Mouse (Mus musculus) T-helper 17 cell (primary cell): ENCODE data around the gene Slc9a9.

ENCODE experiments used
- in situ Hi-C, 2 experiments: fragments of 300-600 bp; cut with MboI, MseI; formaldehyde crosslinking; loops; 1 replicate in 1 of 2; 2 replicates in 1 of 2; pipeline ENCODE4 v1.15.1; 2025; ENCODE audit warnings: high pct_unique_total_duplicates in 2 of 2

The Slc9a9 gene

DNA sequence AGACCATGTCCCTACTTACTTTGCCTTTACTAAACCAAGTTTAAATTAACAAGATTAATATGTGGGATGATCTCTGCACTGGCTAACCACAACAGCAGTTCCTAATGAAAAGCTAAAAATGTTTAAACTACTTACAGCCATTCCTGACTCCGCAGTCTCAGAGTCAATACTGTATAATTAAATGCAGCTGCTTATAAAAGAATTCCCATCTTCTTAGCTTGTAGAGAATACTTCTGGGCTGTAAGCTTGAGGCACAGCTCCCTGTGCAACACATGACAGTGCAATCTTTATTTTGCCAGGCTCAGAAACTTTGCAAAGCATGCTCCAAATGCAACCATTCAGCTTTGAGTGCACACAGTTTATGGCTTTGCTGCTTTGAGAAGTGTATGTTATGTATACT lies 456.0 kb downstream of the Slc9a9 start:
- in situ Hi-C loops: no loop called here

DNA sequence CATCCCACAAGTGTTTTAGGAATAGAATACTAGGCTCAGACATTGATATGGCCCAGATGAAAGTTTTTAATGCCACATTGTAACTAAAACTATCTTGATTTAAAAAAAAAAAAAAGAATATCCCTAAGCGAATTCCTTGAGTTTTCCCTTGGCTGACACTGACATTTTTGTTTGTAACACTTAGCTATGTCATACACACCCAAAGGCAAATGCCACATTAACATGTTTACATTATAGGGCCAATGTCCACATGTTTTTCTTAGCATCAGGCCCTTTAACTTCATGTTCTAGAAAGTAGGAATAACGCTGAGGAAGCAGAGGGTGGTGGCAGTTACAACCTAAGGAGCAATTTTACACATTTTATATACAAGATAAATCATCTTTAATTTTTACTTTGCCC lies 458.1 kb downstream of the Slc9a9 start:
- in situ Hi-C loops: no loop called here

DNA sequence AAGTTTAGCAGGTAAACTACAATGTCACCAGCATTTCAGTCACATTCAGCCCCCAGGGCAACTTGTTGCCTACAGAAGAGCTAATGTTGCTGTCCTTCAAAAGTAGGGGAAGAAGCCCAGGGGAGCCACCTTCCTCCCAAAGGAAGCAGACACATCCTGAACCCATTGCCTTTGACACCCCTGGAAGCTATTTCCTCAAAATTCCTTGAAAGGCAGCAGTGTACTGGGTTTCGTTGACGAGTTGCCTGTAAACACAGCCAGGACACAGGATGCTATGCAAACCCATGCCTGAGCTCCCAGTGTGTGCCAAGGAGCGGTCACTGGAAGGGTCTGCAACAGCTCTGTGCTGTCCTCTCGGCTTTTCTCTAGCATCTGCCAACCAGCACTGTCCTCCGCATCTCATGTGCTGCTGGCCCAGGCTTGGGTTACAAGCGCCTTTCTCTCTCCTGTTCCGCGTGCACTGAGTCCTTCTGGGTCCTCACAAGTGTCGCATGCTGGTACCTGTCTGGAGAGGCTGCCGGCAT lies 479.6 kb downstream of the Slc9a9 start:
- in situ Hi-C loops: no loop called here

DNA sequence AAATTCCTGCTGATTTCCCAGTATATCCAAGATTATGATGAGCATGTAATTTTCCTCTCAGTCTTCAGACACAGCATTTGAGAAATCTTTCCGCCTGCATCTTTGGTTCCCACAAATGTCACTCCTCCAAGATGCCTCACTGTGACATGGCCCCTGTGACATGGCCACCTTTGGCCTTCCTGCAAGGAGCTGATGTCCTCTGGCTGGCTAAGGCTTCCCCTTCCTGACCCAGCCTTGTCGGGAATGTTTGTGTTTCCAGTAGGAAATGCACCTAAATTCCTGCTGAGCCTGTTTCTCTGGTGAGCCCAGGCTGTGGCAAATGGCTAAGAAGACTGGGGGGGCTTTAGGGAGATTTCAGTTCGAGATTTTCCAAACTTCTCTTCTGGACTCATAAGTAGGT lies 480.4 kb downstream of the Slc9a9 start:
- in situ Hi-C loops: loop anchor here (5.0 to 10.0 kb wide), 2 partner anchors 257 to 1935 kb away; partner anchors contain the start of gene Chst2 (in 1 of the 2)

DNA sequence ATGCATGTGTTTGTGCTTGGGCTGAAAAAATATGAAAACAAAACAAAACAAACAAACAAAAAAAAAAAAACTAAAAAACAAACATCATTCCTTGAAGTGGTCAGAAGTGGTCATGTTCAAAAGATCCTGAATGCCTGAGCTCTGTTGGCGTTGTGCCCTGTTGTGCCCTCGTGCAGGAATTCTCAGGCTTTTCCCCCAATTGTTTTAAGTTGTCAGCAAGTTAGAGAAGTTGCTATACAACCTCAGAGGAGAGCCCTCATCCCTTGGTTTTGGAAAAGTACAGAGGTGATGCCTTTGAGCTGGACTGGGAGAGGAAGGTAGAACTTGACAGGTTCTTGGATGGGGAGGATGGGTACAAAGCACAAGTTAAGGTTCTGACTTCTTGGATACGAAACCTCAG lies 480.9 kb downstream of the Slc9a9 start:
- in situ Hi-C loops: loop anchor here (5.0 to 10.0 kb wide), 2 partner anchors 257 to 1934 kb away; partner anchors contain the start of gene Chst2 (in 1 of the 2)

DNA sequence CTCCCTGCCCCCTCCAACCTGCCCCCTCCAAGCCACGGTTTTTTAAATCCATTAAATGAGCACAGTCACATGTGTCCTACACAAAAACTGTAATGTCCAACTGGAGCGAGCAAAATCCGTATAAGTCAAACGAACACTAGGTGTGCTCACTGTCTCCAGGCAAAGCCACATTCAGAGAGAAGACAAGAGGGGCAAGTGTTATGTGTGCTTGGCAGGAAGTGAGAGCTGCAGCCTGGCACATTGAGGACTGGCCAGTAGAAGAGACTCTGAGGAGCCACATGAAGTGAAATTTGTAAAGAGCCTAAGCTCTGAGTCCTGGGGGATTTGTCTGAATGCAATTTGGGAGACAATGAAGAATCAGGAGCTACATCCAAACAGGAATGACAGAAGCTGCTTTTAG lies 481.3 kb downstream of the Slc9a9 start:
- in situ Hi-C loops: loop anchor here (5.0 to 10.0 kb wide), 2 partner anchors 256 to 1934 kb away; partner anchors contain the start of gene Chst2 (in 1 of the 2)

DNA sequence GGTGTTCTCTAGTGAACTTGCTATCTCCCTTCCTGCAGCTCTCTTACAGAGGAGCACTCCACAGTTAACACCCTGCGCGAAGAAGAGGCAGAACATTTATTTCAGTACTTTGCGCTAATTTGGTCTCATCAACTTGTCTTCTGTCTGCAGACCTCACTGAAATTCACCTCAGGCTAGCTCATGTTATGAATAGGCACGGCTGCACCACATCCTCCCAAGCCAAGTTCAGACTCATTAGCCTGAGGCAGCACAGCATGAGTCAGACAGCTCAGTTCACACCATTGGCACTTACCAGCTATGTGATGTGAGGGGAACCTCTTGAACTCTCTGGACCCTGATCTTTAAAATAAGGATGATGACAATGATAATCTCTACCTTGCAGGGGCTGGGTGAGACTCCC lies 482.0 kb downstream of the Slc9a9 start:
- in situ Hi-C loops: loop anchor here (5.0 to 10.0 kb wide), 2 partner anchors 256 to 1933 kb away; partner anchors contain the start of gene Chst2 (in 1 of the 2)

DNA sequence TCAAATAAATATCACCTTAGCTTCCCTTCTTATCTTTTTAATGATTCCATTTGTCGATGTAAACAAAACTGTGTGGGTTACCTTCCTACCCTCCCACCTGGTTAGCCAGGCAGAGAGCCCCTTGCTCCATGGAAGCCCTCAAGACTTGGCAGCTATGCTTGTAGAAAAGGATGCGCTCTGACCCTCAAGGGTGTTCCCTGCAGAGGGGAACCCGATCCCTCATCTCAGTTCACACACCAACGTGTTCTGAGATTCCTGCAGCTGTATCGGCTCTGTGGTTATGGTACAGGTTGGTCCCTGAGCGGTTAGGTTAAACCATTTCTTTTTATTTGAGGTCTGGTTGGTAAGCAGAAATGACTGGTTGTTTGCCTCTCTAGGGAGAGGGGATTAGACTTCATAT lies 484.3 kb downstream of the Slc9a9 start:
- in situ Hi-C loops: loop anchor here (5.0 to 10.0 kb wide), 2 partner anchors 253 to 1931 kb away; partner anchors contain the start of gene Chst2 (in 1 of the 2)

DNA sequence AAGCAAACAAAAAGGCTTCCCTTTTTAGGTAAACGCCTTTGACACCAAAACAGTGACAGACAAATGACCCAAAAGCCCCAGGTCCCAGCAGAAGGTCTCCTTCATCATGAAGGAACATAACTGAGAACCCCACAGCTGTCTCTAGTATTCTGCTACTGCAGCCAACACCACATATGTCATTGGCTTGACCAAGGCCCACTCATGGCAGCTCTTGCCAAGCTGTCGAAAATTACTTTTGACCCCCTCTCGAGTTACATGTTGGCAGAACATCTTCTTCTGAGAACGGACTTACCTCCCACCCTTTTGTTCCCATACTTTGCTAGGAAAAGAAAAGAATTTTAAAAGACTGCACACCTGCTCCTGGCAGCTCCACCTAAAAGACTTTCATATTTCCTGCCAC lies 488.2 kb downstream of the Slc9a9 start:
- in situ Hi-C loops: loop anchor here in 1 of 2 experiments (10.0 kb wide), 1 partner anchor 1927 kb away; no protein-coding TSS in a partner anchor

DNA sequence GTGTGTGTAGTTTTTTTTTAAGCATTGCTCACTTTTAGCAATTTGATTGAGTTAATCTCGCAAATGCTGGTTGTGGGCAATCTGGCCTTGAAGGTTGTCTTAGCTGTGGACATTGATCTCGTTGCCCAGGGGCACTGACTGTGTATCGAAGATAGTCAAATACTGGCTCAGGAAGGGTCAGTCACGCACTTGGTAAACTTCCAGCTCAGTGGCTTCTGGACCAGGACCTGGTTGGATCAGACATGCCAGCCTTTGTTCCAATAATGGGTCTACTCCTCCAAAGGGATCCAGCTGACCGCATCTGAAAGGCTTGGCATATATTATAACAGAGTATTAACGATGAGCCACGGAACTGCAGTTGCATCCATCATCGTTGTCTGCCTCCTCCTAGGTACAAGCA lies 489.2 kb downstream of the Slc9a9 start:
- in situ Hi-C loops: loop anchor here in 1 of 2 experiments (10.0 kb wide), 1 partner anchor 1926 kb away; no protein-coding TSS in a partner anchor

DNA sequence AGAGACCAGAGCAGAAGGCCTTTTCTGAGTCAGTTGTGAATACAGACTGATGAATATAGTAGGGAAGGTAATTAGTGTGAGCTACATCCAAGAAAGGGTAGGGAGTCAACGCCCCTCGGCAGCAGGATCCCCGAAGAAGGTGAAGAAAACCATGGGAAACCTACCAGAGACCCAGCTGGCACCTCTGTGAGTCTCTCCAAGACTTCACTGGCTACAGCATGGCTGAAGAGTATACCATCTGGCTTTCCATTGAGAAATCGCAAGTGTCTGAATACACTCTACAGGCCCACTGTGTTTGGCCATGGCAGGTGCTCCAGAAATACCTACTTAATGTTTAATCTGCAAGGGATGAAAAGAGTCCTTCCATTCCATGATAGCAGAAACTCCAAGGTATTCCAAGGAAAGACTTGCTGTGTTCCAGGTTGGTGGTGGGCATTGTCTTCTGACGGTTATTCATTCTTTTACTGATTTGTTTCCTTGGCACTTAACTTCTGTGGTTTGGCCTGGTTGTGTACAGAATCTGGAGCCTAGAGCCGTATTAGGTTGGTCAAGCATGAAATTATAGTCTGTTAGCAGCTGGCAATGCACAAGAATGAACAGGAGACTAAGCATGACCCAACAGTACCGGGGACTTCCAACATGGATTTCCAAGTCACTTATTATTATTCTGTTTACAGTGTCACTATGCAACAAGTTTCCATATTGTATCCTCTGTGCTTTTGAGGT lies 491.0 kb downstream of the Slc9a9 start:
- in situ Hi-C loops: no loop called here

DNA sequence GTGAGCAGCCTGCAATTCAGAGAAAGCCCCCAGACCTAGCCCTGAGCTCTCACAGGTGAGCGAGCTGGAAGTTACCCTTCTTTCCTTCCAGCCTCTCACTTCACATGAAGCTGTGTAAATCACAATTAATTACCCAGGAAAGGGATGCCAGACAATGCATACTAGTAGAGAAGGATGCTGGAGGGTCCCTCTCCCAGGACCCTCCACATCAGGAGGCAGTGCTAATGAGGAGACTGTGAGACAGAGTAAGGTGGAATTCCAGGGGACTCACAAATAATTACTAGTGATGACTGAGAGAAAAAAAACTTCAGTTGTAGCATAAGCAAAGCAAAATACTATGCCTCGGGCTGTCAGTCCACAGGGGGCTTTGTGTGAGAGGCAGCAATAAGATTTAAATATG lies 492.0 kb downstream of the Slc9a9 start:
- in situ Hi-C loops: no loop called here

DNA sequence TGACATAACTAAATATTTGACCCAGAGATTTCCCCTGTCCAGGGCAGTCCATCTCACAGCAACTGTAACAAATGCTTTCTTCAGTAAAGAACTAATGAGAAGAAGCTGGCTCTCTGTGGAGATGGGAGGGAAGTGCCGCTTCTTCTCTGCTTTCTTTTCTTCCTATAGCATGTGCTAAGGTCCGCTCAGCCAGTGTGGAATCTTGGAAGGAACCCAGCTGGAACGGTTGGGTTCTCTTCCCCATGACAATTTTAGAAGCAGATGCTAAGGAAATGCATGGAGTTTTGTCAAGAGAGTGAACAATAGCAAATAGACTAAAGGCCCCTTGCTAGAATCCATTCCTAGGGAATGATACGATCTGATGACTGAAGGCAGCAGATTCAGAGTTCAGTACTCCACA lies 496.5 kb downstream of the Slc9a9 start:
- in situ Hi-C loops: no loop called here

DNA sequence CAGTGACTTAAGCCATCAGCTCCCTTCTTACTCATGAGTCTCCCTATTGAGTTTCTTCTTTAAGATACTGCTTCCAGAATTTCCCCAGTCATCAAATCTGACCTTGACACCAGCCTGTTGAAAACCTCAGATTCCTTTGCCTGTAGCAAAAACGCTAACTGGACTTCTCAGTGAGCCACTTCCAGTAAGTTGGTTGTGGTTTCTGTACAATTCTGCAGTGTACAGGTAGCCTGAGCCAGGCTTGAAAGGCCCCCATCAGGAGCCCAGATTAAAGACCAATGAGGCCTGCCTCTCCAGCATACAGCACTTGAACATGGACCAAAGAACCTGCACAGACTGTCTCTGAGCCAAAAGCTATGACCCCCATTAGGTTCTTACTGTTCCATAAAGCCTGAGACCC lies 498.1 kb downstream of the Slc9a9 start:
- in situ Hi-C loops: no loop called here

DNA sequence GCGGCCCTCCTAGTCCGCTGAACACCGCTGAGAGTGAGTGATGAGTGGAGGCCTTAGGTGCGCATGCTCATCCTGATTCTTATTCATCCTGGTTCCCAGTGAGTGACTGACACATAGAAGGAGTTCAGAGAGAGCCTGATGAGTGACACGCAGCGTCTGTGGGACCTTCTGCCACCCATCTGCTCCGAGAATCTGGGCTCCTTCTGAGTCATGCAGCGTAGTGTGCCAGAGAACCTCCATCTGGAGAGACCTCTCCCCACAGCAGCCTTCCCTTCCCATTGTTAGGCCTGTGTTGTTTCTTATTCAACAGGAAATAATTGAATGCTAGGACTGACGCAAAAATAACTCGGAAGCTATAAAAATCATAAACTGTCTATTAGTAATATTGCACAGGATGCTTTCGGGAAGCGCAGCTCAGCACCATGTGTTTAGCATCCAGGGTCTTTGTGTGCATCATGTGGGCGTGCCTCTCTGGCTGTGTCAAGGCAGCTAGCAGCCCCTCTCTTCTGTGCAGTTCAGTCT lies 498.8 kb downstream of the Slc9a9 start:
- in situ Hi-C loops: no loop called here

DNA sequence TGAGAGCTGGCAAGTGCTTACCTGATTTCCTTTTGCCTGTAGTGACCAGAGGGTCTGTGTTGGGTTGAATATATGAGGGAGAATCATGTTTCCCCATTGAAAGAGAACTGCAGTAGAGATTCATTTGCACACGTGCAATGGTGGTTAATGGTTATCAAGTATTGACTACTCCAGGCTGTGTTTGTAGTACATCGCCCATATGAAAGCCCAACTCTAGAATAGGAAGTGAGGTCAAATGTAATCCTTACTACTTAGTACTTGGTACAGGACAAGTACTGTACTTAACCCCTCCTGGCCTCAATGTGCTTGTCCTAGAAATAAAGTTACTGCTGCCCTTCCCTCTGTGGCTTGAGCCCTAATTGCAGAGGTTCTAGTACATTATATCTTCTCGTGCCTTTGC lies 508.5 kb downstream of the Slc9a9 start:
- in situ Hi-C loops: no loop called here

DNA sequence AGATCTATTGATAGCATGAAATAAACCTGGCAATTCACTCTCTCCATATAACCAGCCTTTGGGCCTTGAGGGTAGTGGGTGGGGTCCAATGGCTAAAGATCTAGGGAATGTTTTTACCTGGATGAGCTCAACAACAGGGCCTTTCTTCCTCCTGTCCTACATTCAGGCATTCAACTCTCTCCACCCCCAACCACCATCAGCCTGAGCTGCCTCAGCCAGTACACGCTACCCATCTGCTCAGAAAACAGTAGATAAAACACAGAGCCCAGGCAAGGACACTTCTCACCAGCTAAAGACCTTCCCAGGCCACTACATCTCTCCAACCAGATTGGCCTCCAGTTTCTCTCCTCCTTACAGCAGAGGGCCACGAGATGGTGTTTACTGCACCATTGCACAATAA lies 510.3 kb downstream of the Slc9a9 start:
- in situ Hi-C loops: no loop called here

DNA sequence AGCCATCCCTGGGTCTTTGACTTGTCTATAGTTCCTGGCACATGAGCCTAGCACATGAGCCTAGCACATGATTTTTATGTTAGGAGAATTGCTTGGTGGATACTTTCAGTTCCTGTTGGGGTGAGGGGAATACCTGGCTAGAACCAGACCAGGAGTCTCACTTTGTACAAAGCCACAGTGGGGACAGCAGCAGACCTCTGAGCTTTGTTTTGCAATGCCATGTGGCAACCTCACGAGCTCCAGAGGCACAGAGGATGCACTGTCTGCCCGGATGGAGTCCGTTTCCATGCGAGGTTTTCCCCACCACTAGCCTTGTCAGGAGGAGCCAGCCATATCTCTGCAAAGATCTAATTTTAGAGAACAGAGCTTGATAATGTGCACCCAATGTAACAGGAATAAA lies 510.9 kb downstream of the Slc9a9 start:
- in situ Hi-C loops: no loop called here

DNA sequence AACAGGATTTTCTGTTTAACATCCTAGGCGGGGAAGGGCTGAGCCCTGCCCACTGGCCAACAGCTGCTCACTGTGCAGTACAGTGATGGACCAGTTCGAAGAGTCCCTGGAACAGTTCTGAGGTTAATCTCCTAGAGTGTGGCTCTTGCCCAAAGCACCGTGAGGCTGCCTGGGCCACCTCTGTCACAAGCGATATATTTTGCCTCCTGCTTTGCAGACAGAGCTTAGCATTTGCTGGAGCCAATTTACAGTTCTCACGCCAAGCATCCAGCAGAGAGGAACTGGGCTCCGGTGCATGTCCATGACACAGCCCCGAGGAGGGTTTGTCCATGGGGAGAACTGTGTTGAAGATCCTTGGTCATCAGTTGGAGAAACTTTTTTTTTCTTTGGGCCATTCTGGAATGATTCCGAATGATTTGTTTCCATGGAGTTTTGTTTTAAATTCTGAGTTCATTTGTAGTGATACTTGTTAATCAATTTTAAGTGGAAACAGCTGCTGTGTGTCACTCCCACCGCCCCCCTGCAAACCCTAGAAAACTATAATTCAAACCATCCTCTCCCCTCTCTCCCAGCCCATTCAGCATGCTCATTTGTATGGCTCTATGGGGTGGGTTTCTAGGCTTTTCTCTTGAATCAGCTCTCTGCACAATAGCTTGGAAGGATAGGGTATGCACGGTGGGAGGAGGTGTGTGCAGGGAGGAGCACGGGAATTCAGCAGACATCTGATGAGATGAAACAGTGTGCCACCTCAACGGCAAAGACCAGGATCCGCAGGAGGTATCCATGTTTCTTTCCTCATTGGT lies 511.7 kb downstream of the Slc9a9 start:
- in situ Hi-C loops: no loop called here

DNA sequence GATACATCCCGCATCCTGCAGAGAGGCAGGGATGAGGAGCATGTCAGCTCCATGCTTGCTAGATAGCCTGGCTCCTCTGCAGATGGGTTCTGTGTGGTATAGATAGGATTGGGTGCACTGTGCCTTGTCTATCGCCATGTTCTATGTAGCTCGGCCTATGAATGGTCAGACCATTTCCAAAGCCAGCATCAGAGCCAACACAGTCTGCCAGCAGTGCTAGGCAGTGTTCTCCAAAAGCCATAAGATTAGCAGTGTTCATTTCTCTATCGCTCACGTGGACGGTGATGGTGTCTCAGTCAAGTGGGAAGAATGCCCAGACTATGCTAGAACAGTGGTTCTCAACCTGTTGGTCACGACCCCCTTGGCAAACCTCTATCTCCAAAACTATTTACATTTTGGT lies 512.6 kb downstream of the Slc9a9 start:
- in situ Hi-C loops: no loop called here

DNA sequence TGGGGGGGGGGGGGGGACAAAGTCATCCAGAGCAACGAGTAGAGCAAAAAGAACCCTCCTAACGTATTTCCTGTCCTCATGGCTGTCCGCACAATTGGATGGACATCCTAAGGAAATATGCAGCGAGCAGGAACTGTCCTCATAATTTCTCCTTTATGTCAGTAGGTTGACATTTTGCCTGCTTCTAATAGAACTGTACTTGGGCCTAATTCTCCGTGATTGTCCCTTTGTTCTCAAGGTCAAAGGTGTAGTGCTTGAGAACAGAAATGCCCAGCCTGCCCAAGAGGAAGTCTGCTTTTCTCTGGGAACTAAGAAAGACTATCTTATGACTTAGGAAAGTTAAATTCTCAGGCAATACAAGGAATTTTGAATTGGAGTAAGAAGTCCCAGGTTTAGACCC lies 514.7 kb downstream of the Slc9a9 start:
- in situ Hi-C loops: no loop called here

DNA sequence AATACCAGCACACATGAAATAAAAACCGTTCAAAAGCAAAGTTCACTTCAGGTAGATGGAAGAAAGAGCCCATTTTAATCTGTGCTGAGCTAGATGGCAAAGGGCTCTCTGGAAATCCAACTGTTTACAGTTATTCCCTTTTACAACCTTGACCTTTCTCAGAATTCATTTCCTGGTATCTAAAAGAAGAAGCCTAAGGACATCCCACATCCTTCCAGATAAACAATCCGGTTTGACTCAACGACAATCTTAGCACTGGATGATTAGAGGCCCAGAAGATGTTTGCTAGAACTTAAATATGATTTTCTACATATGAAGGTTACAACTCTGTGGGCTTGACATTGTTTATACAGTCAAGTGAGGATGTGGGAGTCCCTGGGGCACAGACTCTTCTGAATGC lies 516.1 kb downstream of the Slc9a9 start:
- in situ Hi-C loops: no loop called here
